Mouse (Mus musculus) hematopoietic stem cell, adult 5-6 weeks (primary cell): ENCODE measurements around the gene Rasgrf2. TPM values are rescaled to one million over a fixed set of nuclear protein-coding genes. Genes with fewer than 3 reads are reported as not detected.

Experiments
- ATAC-seq, 2 experiments: fragments of 125-278 bp in 1 of 2; replicated peaks in 1 of 2; 2 replicates each; pipeline ENCODE4 v1.8.0; 2016 to 2017; ENCODE audit warnings: inconsistent platforms in 2 of 2, mild to moderate bottlenecking in 2 of 2, moderate number of reproducible peaks in 2 of 2, low read depth in 1 of 2, moderate TSS enrichment in 1 of 2; ENCODE audit not compliant: low FRiP score in 2 of 2, poor library complexity in 2 of 2, severe bottlenecking in 2 of 2, insufficient read depth in 1 of 2, low TSS enrichment in 1 of 2
- total RNA-seq: library from RNA; stranded (forward); fragments of 172-1452, 232-1000 nt; gene quantifications from 2 replicates; pipeline ENCODE4 v1.2.3, GENCODE M21; 2017

Gene Rasgrf2
- total RNA-seq, 1 experiment from 2014 or later, result not detected

DNA sequence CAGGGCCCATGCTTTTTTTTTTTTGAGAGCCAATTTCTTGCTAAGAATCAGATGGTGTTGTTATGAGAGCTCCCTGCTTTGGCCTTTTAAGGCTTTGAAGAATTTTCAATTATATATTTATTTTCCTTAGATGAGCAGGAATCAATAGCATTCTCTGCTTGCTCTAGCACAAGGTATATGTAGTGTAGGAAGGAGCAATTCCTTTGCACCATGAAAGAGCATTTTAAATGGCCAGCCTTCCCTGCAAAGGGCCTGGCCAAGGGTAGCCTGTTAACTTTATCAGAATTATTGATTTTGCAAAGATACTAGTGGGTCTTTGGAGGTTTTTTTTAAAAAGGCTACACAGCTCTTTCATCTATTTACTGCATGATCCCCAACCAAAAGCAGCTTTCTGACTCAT is 146.4 kb downstream of the Rasgrf2 start:
- no peak for ATAC-seq

- ATAC-seq, result no peak
These were observed 149.4 kb downstream of the Rasgrf2 start for GRCm38 (mm10) chr13:91982080-91982479.

GRCm38 (mm10) chr13:91981414-91981813 is 150.0 kb downstream of the Rasgrf2 start:
- no peak for ATAC-seq

- no peak for ATAC-seq
These were observed 154.5 kb downstream of the Rasgrf2 start for GRCm38 (mm10) chr13:91976971-91977370.

DNA sequence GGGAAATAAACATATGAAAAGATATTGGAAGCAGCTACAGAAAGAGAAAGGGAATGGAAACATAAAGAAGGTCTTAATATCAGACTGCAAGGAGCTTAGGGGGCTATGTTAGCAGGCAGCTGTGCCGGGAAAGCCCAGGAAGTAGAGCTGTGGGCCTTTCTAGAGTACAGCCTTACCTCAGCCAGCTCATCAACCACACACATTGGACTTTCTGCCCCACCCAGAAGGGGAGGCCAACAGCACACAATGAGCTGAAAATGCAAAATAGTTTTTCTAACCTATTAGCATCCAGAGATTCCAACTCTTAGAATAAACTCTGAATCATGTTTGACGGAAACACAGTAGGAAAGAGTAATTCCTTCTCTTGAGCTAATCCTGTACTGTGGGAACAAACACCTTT is 154.9 kb downstream of the Rasgrf2 start:
- no peak for ATAC-seq

DNA sequence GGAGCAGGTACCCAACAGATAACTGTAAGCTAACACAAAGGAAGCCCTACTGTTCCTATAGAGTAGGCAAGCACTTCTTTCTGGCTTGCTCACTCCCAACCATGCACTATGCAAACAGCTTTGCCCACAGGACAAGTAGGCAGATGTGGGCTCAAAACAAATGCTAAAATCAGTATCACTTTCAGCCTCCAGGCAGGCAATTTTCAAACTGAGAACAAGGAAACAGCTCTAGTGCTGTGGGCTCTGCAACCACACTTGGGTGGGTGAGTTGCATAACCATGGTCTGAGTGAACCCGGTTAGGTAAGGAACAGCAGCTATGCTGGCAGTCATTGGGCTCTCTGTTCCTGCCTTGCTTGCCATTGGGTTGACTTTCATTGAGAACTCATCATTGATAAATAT is 157.3 kb downstream of the Rasgrf2 start:
- ATAC-seq, result peak; percentile 46 to 53; a peak in 2 of 4 replicates

GRCm38 (mm10) chr13:91971246-91971645 is 160.2 kb downstream of the Rasgrf2 start:
- ATAC-seq, result no peak

DNA sequence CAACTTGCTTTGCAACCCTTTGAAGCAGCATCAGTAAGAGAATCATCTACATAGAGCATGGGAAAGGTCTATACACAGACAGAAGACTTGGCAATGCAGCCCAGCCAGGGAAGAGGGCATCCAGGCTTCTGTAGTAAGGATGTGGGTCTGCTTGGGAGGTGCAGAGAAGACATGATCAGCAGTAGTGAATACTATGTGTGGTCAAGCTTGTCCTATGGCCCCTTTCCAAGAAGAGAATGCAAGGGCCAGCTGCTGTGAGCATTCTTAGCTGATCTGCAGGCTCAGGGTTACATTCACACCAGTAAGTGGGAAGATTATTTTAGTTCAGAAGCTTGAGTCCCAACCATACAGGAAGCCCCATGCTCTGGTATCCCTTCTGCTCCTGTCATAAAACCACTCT is 175.0 kb downstream of the Rasgrf2 start:
- ATAC-seq, result no peak

DNA sequence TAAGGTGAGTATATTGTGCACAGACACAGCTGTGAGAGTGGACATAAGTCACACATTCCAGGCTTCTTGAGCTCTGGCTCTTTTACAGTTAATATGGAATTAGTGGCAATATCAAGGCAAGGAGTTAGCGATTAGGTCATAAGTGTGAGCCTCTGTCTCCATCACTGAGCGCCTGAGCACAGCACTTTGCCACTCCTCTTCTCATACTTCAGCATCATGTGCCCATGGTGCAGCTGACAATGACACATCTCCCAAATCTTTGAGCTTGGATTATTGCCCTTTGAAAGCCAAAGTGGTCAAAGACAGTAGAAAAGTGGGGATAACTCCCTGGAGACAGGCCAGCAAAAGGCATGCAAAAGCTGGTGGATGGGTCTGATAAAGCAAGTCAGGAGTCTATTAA is 175.8 kb downstream of the Rasgrf2 start:
- ATAC-seq, result no peak

- no peak for ATAC-seq
These were observed 176.3 kb downstream of the Rasgrf2 start for GRCm38 (mm10) chr13:91955175-91955574.

DNA sequence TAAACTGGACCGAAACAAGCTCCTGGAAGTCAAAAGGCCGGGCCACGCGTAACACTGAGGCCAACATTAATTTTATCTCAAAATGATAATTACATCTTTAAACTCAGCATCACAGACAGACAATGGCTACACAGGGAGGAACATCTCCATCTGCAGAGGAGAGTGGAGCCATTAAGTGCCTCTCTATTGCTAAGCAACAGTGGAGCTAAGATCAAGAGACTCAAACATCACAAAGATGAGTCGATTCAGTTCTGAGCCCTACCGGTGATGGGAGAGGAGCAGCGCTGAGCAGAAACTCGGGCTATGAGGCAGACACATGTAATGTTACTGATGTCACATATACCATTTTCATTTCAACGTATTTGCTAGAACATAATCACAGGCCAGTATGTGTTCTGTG is 191.3 kb downstream of the Rasgrf2 start:
- no peak for ATAC-seq

DNA sequence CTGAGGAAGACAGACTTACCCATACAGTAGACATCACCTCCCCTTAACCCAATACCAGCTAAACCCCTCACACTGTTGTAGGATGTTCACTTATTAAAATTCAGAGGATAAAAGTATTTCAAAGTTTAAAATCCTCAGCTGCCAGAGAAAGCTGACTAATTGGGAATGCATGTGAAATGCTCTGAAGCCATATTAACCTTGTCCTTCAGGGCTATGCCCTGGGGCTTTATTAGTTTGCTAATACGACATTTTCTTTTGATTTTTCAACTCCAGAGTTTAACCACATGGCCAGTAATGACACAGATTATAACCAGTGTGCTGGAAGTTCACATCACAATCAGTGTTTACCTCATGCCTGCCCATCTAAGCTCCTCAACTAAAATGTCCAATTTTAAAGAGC is 192.6 kb downstream of the Rasgrf2 start:
- no peak for ATAC-seq

DNA sequence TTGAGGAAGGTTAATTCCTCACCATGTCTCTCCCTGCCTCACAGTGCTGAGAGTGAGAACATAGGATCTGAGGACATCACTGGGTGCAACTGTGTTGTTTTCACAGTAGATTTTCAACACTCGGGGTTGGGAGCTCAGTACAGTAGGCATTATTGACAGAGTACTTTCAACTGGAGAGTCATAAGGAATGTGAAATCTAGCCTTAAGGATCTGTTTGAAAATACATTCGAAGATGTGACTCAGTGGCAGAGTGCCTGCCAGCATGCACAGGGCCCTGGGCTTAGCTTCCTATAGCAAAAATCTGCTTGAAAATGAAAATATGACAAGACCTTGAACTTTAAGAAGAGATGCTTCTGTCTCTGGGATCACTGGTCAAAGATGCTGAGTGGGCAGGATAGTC is 194.2 kb downstream of the Rasgrf2 start:
- no peak for ATAC-seq

- no peak for ATAC-seq
These were observed 199.3 kb downstream of the Rasgrf2 start for GRCm38 (mm10) chr13:91932122-91932521.

DNA sequence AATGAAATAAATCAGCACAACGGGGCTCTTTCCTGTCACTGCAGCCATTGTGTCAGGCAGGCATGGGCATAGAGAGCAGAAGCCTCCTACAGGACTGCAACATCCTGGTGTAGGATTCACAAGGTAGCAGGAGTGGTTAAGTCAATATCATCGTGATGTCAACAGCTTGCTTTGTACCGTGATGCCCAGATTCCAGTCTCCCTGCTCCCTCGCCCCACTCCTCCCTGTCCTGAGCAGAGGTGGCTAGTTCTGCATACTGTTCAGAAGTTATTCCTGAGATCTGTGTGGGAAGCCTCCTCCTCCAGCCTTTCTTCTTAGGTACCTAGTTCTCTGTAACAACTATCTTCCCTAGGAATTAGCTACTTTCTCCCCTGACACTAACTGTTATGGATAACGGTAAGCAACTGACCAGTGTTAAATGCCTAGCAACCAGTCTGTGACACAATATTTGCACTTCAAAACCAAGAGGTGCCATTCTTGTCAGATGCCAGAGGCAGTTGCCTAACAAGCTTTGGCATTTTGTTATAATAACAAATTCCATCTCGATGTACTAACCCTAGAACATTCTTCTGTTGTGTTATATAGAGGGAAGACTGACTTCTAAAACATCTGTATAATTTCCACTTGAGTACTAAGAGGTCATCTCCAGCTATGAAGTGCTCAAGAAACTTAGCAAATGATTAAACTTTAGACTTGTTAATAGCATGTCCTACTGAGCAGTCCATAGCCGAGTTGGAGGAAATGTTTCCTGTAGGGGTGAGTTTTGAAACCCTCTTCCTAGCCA is 201.3 kb downstream of the Rasgrf2 start:
- ATAC-seq, result no peak

DNA sequence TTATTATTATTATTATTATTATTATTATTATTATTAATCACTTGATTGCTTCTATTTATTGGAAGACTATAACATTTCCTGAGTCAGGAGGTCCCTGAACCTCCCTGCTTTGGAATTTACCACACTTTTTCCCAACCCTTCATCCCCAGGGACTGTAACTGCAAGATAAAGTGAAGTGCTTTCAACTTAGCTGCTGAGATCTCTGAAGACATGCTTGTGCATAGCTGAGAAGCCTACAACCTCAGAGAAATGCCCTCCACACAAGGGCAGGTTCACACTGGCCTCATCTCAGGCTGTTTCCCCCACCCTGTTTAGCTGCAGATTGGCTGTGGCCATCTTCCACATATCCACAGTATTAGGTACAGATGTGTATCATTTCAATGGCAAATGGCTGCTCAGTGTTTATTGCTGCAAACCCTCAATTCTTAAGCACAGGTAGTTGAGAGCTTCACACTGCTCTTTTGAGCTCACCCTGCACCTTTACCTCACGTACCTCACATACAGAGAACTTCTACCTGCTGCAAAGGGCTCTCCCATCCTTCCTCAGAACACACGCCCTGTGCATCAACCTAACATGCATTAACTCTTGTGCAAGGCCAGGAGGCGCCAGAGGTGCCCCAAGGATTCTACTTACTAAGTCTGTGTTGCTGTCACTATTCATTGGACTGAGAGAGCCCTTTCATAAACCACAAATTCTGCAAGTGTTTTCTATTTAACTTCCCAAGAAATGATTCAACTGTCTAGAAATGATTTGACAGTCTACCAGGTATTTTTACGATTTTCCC is 202.7 kb downstream of the Rasgrf2 start:
- 0 out of 4 replicates have a peak, but pooled peaks of 1 of the 2 experiments have one; percentile 17 for ATAC-seq

GRCm38 (mm10) chr13:91921010-91921409 is 210.4 kb downstream of the Rasgrf2 start:
- ATAC-seq, result no peak

GRCm38 (mm10) chr13:91918764-91919163 is 212.7 kb downstream of the Rasgrf2 start:
- ATAC-seq, result no peak
